Mouse (Mus musculus) heart, adult 11 months (tissue): ENCODE results near the gene Bcar3.

ENCODE experiments used
- DNase-seq: peaks from one replicate; pipeline ENCODE4 v3.0.0; 2022

Gene Bcar3

DNA sequence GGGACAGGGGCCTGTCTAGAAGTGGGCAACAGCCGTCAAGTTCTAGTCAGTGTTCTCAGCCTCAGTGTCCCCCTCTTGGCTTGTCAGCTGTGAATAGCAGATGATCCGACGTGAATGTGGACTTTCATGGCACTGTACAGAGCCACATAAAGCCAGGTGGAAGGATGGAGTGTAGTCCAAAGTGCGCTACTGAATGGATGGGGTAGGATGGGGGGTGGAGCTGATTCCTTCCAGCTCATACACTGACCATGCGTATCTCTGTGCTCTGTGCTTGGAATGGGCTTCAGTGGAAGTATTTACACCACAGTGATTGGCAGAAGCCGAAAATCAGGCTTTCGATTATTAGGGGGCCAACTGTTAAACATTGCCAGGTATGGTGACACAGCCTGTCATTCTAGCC is 45.0 kb downstream of the Bcar3 start:
- no peak for DNase-seq

DNA sequence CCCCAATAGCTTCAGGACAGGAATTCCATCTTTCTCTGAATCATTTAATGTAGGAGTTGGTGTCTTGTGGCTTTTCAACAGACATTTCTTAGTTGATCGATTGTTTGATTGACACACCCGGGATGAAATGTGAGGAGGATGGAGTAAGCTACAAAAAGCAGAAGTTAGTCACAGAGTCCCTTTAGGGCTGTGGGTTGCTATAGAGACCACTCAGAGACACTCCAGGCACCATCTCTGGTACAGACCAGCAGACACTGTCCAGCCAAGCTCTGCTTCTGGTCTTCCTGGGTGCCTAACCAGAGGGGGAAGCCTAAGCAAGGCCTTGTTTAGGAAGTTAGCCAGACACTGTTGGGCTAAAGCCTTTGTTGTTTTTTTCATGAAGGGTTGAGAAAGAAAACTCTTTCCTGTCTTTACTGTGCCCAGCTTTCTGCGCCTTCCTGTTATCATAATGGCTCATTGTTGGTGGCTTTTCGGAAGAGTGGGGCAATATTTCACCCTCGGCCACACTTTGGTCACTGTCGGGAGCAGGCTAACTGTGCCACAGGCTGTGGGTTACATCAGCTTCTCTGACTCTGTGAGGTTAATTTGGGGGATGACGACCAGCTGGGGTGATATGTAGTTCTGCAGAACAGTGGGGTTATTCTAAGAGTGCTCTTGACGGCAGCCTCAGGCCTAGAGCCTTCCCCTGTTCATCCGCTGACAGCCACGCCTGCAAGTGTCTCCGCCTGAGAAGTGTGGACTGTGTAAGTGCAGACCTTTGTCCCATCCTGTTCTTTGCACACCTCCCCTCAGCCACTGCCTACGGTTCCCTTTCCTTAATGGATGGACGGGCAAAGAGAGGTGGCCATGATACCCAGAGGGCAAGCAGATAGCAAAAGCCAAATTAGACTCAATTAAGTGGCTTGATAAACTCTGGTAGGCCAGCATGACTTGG is 46.5 kb downstream of the Bcar3 start:
- DNase-seq: no peak

DNA sequence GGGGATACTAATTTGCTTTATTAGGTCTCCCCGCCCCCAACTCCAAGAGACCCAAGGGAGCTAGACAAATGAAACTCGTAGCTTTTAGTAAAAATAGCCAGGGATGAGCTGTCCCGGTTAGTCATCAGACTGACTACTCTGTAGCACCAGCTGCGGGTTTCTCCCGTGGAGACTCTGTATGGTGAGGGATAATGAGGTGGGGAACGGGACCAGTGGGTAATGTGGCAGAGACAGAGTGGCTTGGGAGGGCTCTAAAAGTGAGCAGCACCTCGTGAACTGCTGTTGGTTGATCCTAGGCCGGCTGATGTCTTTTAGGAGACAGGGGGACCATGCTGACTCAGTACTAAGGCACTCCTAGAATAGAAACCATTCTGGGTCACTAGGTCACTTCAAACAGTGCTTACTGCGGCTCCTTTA is 49.5 kb downstream of the Bcar3 start:
- no peak for DNase-seq

DNA sequence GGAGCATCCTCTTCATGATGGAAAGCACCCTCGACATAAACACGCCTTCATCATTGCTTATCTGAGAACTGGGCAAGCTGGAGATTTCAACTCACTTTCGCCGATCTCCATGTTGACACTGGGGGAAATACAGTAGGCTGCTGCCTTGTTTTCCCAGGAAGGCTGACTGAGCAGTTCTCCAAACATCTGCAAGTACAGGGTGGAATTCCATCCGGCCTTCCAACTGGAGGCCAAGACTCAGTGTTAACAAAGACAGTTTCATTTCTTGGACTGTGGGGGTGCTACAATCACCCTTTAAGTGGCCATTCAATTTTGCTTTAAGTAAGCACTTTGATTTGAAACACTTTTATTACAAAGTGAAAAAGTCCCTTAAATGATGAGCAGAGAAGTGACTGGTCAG is 50.4 kb downstream of the Bcar3 start:
- no peak for DNase-seq

DNA sequence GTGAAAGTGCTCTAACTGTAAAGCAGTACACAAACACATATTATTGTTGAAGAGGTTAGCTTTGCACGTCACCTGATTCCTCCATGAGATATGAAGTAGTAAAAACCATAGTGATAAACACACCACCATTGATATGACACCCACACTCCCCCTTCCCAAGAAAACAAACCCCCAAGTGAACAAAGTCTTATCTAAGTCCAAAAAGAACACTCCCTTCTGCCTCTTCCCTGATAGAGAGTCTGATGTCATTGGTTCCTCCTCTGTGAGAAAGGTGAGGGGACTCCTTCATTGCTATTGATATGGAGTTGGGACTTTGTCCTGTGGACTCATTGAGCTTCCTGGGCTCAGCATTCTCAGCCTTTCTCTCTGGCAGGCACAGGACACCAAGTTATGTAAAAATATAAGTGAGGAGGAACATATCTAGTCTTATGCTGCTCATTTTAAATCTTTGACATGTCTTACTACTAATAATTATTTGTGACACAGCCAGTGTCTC is 52.1 kb downstream of the Bcar3 start:
- no peak for DNase-seq

DNA sequence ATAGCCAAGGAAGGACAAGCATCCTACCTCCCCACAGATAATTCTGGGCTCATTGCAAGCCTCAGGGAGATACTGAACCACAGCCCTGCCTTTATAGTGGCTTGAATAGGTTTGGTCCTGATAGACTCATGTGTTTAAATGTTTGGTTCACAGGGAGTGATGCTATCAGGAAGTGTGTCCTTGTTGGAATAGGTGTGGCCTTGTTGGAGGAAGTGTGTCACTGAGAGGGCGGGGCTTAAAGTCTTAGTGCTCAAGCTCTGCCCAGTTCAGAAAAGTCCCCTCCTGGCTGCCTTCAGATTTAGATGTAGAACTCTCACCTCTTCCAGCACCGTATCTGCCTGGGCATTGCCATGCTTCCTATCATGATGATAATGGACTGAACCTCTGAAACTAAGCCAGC is 52.7 kb downstream of the Bcar3 start:
- DNase-seq: no peak

DNA sequence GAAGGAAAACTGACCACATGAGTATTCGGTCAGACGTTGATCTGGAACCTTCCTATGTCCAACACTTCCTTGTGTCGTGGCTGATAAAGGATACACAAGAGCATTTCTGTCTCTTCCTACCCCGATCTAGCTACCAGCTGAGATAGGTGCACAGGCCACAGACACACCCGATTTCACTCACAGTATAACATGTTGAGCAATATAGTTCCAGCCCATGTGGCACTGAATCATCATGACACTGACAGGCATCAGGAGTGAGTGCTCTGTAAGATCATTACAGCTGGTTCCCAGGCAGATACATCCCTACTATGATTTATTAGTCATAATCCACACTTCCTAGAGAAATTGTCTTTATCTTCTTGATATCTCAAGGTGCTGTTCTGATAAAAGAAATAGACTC is 54.7 kb downstream of the Bcar3 start:
- DNase-seq: no peak

DNA sequence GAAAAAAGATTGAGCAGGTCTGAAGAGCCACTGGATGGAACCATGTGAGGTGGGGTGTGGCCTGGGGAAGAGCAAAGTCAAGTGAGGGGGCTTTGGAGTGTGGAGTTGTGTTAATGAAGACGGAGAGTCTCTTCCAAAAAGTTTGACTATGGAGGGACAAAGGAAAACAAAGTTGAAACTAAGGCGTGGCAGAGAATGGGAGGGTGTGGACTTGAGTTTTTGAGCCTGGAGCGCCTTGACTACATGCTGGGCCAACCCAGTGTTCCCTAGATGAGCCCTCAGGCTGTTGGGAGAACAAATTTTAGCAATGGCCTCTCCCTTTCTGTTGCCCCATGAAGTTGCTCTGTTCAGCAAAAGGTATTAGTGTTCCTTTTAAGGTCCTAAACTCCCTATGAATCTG is 58.9 kb downstream of the Bcar3 start:
- no peak for DNase-seq

DNA sequence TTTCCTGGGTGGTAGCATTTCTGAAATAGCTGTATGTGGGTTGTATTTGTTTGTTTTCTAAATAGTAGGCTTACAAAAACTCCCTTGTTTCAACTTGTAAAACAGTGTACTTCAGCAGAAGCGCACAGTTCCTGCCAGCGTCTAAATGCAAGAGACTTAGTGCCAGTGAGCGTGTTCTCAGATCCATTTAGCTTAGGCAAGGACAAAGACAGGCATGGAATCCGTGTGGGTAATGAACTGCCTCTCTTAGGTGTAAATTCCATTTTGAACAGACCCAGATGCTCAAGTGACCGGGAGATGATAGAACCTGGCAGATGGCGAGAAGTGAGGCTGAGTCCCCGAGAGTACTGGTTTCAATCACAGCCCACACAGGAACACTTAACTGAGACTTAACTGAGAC is 65.5 kb downstream of the Bcar3 start:
- no peak for DNase-seq

DNA sequence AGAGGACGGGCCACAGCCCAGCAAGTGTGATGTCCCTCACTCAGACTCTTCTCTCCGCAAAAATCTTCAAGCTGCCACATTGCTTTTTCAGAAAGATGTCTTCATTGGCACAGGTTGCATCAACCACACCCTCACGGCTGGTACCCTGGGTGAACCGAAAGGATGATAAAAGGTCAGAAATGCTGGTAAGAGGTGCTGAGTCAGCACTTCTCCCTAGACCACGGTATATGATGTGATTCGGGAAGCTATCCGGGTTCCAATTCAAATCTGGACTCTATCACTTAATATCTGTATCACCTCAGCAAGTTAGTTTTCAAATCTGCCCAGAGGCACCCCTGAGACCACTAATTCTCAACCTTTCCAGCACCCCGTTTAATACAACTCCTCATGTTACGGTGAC is 66.0 kb downstream of the Bcar3 start:
- DNase-seq: no peak

DNA sequence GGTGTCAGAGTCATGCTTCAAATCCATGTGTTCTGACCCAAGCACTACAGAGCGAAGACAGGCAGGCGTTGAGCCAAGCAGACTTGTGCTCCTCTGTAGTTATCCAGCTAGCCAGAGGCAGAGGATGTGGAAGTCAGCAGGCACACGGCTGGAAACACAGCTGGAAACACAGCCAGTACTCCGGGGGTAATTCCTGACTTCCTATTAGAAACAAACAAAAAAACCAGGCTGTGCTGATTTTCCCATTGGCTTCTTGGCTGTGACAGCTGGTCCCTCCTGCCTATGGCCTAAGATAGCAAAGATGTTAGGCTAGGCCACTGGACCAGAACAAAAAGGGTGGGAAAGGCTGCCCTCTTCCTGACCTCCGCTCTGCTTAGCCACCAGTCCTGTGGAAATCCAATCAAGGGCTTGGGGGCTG is 66.8 kb downstream of the Bcar3 start:
- peak; percentile 98 for DNase-seq

DNA sequence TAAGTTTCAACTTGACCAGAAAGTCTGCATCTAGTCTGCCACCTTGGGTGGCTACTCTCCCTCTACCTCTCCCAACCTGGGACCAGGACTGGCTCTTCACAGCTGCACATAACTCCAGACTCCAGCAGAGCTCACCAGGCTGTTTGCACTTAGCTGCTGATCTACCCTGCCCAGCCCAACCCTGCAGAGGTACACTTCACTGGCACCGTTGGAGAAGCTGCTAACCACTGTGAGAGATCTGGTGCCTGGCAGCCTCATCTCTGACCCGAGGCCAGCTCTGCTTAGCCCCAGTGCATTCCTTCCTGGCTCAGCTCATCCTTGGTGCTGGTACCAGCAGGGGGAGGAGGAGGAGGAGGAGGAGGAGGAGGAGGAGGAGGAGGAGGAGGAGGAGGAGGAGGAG is 68.8 kb downstream of the Bcar3 start:
- peak; percentile 94 for DNase-seq

DNA sequence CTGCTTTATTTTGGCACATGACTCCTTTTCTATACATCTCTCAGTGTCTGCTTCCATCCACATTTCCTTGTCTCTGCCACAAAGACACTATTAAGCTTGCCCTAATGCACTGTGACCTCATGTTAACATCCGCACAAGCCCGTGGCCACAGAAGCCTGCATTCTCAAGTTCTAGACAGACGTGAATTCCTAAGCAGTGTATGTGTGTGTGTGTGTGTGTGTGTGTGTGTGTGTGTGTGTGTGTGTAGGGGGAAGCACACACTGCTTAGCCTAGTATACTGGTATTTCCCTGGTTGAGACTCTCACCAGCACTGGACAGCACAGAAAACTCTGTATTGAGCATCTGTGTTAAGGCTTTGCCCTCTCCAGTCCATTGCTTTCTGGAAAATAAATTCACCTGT is 70.6 kb downstream of the Bcar3 start:
- no peak for DNase-seq

DNA sequence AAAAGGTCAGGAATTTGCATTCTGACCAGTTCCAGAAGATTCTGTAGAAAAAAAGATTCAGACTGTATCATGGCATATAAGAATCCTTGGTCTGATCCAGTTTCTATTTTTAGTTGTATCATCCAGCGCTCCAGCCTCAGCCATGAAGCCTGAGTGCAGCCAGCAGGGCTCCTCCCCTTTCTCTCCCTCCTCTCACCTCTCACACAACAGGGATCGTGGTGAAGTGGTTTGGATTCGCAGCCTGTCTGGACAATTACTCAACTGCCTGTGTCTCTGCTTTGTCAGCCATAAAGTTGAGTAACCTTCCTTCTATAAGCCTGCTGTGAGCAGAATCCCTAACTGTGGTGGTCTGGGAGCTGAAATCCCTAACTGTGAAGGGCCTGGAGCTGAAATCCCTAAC is 71.4 kb downstream of the Bcar3 start:
- peak; percentile 94 for DNase-seq

DNA sequence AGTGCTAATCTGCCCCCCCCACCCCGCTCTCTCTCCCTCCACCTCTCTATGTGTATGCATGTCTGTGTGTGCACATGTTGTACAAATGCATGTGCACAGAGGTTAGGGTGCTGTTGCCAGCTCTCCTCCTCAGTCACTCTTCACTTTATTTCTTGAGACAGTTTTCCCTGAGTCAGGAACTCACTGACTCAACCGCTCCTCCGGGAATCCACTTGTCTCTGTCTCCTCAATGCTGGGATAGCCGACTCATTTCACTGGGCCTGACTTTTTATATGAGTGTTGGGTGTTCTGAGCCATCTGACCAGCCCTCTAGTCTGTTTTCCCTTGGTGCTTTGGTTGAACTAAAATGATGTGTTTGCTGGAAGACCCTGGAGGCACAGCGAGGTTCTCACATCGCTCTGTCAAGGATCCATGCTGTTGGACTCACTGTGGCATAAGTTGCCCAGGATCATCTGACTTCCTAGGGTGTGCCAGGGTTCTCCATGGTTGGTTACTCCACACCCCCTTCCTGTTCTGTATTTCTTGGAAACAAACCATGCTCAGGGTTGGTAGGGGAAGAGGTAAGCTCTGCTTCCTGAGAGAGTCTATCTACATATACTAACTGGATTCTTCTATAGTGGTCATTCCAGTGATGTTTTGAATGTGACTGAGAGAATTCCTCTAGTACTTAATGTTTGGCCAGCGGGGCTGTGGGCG is 77.9 kb downstream of the Bcar3 start:
- no peak for DNase-seq

DNA sequence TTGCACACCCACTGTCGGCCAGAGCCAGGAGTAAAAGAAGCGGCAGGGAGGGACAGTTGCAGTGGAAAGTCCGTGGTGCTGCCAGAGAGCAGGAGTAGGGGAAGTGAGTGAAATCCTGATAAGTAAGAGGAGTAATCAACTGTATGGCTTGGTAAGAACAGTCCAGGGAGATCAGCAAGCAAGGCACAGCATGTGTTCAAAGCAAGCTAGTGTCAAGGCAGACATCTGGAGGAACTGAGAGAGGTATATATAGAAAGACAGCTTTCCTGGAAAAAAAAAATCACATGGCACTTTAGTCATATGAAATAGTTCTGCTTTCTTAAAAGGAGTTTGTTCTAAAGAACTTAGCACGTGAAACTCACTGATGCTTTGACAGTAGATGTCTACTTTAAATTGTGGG is 78.7 kb downstream of the Bcar3 start:
- no peak for DNase-seq

DNA sequence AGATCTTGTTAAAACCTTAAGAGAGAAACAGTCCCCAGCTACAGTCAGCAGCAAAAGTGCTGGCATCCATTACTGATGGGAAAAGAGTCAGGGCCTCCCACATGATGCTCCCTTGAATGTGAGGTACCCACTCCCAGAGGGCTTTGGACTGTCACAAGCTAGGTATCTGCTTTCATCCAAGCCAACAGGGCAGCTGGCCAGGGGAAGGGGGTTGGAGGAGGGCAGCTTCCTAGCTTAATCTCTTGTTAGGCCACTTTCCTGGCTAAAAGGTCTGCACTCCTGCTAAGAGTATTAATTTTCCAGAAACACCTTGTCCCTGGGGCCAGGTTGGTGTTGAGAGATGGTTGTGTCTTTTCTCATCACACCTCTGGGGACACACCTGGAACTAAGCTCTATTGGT is 82.1 kb downstream of the Bcar3 start:
- no peak for DNase-seq

DNA sequence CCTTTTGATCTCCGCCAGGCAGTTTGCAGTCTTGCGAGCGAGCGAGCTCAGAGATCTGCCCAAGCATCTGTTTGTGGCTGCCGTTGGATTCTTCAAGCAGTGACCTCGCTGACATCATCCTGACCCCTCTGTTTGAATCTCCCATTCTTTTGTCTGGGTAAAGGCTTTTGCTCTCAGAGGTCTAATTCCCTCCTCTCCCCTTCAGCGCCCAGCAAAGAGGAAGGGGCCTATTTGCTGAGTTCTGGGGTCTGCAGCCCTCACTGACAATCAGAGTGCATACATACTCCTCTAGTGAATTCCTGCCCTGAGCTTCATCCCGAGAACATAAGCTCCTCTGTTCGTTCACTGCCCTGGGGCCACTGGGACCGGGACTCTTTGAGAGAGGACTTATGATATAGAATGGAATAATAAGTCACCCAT is 82.5 kb downstream of the Bcar3 start:
- no peak for DNase-seq

DNA sequence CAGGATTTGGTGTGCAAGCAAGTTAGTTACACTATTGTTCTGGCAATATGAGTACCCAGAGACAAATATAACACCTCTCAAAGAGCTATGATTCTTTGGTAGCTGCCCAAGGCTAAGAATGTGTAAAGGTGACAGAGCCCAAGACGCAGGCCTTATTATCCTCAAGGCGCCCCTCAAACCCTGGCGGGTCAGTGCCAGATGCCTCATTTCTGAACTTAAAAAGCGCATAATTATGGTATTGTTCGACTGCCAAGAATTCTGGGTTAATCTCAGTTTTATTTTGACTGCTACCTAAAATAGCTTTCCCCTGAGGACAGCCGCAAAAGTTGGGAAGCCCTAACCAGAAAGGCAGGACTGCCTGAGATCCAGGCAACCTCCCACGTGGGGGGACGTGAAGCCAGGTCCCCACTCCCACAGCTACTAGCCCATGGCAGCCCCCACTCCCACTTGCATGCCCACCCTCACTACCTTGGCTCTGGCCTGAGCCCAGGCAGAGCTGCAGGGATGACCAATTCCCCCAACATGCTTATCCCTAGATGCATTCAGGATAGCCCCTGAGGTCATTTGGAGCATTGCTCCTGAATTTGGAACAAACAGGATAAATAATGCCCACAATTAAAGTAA is 83.0 kb downstream of the Bcar3 start:
- peak; percentile 87 for DNase-seq

DNA sequence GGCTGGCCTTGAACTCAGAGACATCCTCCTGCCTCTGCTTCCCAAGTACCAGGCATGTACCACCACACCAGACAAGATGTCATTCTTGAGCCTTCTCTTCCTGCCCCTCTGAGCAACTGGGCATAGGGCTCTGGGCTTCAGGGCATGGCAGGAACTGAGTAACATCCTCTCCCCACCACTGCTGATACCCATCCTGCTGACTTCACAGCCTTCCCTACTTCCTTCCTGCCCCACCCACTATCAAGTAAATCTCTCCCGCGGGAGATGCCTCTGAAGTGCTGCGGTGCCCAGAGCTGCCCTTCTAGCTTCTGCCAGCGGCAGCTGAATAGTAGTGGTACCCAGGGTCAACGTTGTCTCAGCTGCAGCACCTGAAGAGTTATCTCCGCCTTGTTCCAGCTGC is 84.7 kb downstream of the Bcar3 start:
- peak; percentile 94 for DNase-seq

DNA sequence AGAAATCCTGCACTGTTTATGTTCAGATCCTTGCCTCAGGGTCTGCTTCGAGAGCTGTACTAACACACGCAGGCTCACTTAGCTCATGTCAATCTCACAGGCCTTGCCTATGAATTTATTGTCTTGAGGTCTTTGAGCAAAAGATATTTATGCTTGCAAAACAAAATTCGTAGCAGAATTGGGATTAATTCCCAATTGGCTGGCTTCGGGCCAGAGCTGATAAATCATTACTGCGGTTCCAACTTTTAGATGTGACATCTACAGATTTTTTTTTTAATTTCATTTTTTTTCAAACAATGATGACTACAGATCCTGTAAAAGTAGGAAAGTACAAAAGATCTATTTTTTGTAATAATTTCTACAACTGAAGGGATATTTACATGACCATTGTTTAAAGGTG is 86.8 kb downstream of the Bcar3 start:
- no peak for DNase-seq

DNA sequence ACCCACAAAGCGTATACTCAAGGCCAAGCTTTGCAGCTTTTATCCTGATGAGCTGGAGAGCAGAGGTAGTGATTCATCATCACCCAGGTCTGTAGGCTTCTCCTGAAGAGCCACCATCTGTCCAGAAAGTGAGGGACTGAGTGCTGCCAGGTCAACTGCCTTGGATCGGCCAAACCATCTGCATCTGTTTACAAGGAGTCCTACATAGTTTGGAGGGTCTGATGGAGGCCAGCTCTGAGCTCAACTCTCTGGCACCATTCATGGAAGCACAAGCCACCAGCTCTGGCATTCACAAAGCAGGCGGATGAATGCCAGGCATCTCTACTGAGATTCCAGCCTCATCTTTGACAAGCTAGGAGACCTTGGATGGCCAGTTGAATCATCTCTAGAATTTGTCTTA is 87.7 kb downstream of the Bcar3 start:
- DNase-seq: no peak

DNA sequence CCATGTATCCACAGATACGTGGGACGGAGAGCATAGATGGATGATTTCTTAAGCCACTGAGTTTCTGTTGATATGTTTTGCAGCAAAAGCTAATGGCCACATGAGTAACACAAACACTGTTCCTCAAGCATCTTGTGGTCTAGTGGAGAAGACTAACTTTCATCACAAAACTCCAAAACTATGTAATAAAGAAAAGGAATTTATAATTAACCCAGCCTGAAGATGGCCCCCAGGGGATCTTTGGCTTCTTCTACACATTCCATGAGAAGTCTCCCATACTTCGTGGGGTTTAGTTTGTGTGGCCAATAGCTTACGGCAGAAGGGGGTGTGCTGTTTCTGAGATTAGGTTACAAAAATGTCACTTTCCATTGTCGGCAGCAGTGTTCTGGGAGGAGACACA is 92.5 kb downstream of the Bcar3 start:
- DNase-seq: no peak

DNA sequence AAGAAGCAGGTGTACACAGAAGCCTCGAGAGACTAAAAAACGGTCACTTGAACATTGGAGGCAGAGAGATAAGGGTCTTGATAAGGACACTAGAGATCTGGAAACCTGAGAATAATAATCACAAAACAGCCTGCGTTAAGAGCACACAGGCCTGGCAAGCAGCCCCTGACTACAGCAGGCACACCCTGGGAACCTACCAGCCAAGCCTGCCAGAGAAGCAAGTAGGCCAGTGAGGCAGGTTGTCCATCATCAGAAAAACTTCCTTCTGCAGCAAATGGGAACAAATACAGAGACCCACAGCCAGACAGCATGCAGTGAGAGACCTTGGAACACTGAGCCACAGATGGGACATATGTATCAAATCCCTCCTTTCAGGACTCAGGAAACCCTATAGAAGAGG is 93.8 kb downstream of the Bcar3 start:
- no peak for DNase-seq
